16 mouse cellular contexts compared by ENCODE assay signal in genomic region chr1:63005013-63005646, GRCm38 (mm10).
DNase-seq lines count a peak whose midpoint lies in the region; ATAC-seq and TF ChIP-seq lines count a peak whose summit lies in the region.
"Had no signal": no experiment of that assay in that cellular context is flagged by ENCODE, and none has a peak within 500 bp of the region (broad histone marks: within the 10 kb centered on the region; RNA-seq: fewer than 3 reads in every experiment).

No protein-coding gene starts in this region.

- H3K9ac ChIP-seq in liver, adult 2 months (ENCODE audit: low read depth, low read length), result no peak overlapping the region
- H3K9ac ChIP-seq in liver, embryonic 11.5 days (ENCODE audit: low read depth, low read length), result no peak overlapping the region
- H3K9ac ChIP-seq in intestine, embryonic 15.5 days, result no peak overlapping the region
- 0 out of 2 replicates have a peak overlapping the region, but pooled peaks have one; percentile 0 for H3K9ac ChIP-seq in kidney, embryonic 16.5 days (replicated peaks; ENCODE audit: low read length)
- no peak overlapping the region for H3K9ac ChIP-seq in hindbrain, postnatal 0 days (replicated peaks; ENCODE audit: low read length)
- H3K9ac ChIP-seq: hindbrain, embryonic 14.5 days; midbrain, embryonic 12.5 days had no signal

- no peak for TF ChIP-seq POLR2A in liver, adult 2 months (IDR thresholded peaks at IDR 0.05; ENCODE audit: extremely low read depth, insufficient read depth, low read length)

- no peak overlapping the region for H3K27ac ChIP-seq in liver, adult 2 months (replicated peaks; ENCODE audit: insufficient read depth, low read depth, low read length)
- H3K27ac ChIP-seq in liver, embryonic 11.5 days (ENCODE audit: low read depth, low read length), result no peak overlapping the region
- H3K27ac ChIP-seq in intestine, embryonic 15.5 days, result peak overlapping the region; percentile 83
- peak overlapping the region; percentile 70 for H3K27ac ChIP-seq in kidney, embryonic 16.5 days (ENCODE audit: low read length)
- H3K27ac ChIP-seq in hindbrain, postnatal 0 days, result no peak overlapping the region
- H3K27ac ChIP-seq: embryonic facial prominence, embryonic 10.5 days; hindbrain, embryonic 14.5 days; midbrain, embryonic 12.5 days had no signal

- no peak overlapping the region for H3K4me3 ChIP-seq in liver, adult 2 months (ENCODE audit: insufficient read depth, low read depth, low read length)
- no peak overlapping the region for H3K4me3 ChIP-seq in liver, embryonic 11.5 days (ENCODE audit: low read depth, low read length)
- H3K4me3 ChIP-seq in intestine, embryonic 15.5 days (replicated peaks), result no peak overlapping the region
- H3K4me3 ChIP-seq in kidney, embryonic 16.5 days (ENCODE audit: low read length), result no peak overlapping the region
- H3K4me3 ChIP-seq in hindbrain, postnatal 0 days (ENCODE audit: low read length), result no peak overlapping the region
- H3K4me3 ChIP-seq: embryonic facial prominence, embryonic 10.5 days; midbrain, embryonic 12.5 days; myocyte had no signal

- no peaks in the 10 kb centered on the region for H3K27me3 ChIP-seq in liver, adult 2 months (ENCODE audit: control insufficient read depth, insufficient read depth, low read length)
- H3K27me3 ChIP-seq in liver, embryonic 11.5 days (replicated peaks; ENCODE audit: control insufficient read depth, insufficient read depth, low read length), result no peaks in the 10 kb centered on the region
- no peaks in the 10 kb centered on the region for H3K27me3 ChIP-seq in intestine, embryonic 15.5 days (replicated peaks)
- H3K27me3 ChIP-seq in kidney, embryonic 16.5 days (ENCODE audit: insufficient read depth, low read length), result no peaks in the 10 kb centered on the region
- no peaks in the 10 kb centered on the region for H3K27me3 ChIP-seq in splenic B cell, adult 2 months (ENCODE audit: control insufficient read depth, insufficient read depth, low read length, poor library complexity, severe bottlenecking)
- H3K27me3 ChIP-seq in hindbrain, postnatal 0 days (ENCODE audit: insufficient read depth, low read length), result no peaks in the 10 kb centered on the region
- H3K27me3 ChIP-seq: midbrain, embryonic 12.5 days had no signal

- 28% methylated on average over 12 of the region's 12 CpGs for WGBS in liver, adult 2 months
- WGBS in liver, embryonic 11.5 days, result 55% methylated on average over 12 of the region's 12 CpGs
- 34% methylated on average over 12 of the region's 12 CpGs for WGBS in intestine, embryonic 15.5 days
- WGBS in kidney, embryonic 16.5 days, result 39% methylated on average over 12 of the region's 12 CpGs
- 55% methylated on average over 12 of the region's 12 CpGs for WGBS in hindbrain, postnatal 0 days

- no peaks in the 10 kb centered on the region for H3K36me3 ChIP-seq in liver, adult 2 months (ENCODE audit: control insufficient read depth, insufficient read depth, low read length)
- H3K36me3 ChIP-seq in liver, embryonic 11.5 days (ENCODE audit: control insufficient read depth, insufficient read depth, low read length), result no peaks in the 10 kb centered on the region
- no peaks in the 10 kb centered on the region for H3K36me3 ChIP-seq in intestine, embryonic 15.5 days
- H3K36me3 ChIP-seq in kidney, embryonic 16.5 days (ENCODE audit: insufficient read depth, low read length), result no peaks in the 10 kb centered on the region
- H3K36me3 ChIP-seq in splenic B cell, adult 2 months (ENCODE audit: control insufficient read depth, insufficient read depth, low read length, poor library complexity, severe bottlenecking), result no peaks in the 10 kb centered on the region
- no peaks in the 10 kb centered on the region for H3K36me3 ChIP-seq in hindbrain, postnatal 0 days (ENCODE audit: insufficient read depth, low read length)
- H3K36me3 ChIP-seq: embryonic facial prominence, embryonic 10.5 days; midbrain, embryonic 12.5 days had no signal

- peaks cover 4% of the 10 kb centered on the region; the same call in 1 of the 2 replicates for H3K4me1 ChIP-seq in liver, adult 2 months (ENCODE audit: control insufficient read depth, insufficient read depth, low read length)
- no peaks in the 10 kb centered on the region for H3K4me1 ChIP-seq in liver, embryonic 11.5 days (replicated peaks; ENCODE audit: control insufficient read depth, insufficient read depth, low read length)
- H3K4me1 ChIP-seq in intestine, embryonic 15.5 days (replicated peaks), result no peaks in the 10 kb centered on the region
- no peaks in the 10 kb centered on the region for H3K4me1 ChIP-seq in kidney, embryonic 16.5 days (ENCODE audit: insufficient read depth, low read length)
- no peaks in the 10 kb centered on the region for H3K4me1 ChIP-seq in hindbrain, postnatal 0 days (ENCODE audit: insufficient read depth, low read length)
- H3K4me1 ChIP-seq: midbrain, embryonic 12.5 days had no signal

- H3K79me2 ChIP-seq in liver, adult 2 months (ENCODE audit: control insufficient read depth, insufficient read depth, low read length), result no peaks in the 10 kb centered on the region

- no peak for TF ChIP-seq CTCF in liver, adult 2 months (IDR thresholded peaks at IDR 0.05; ENCODE audit: low read depth, low read length)
- no peak for TF ChIP-seq CTCF in hindbrain, postnatal 0 days (IDR thresholded peaks at IDR 0.05; ENCODE audit: low read depth)

- DNase-seq in liver, adult 2 months (ENCODE audit: extremely low read depth, low read depth, low spot score), result peak; percentile 59
- no peak for DNase-seq in liver, embryonic 11.5 days (ENCODE audit: low spot score)
- DNase-seq in splenic B cell, adult 2 months (ENCODE audit: low read depth, low spot score), result peak; percentile 14
- no peak for DNase-seq in hindbrain, postnatal 0 days (ENCODE audit: low spot score)
- DNase-seq in spleen, postnatal 4 days (ENCODE audit: low spot score in 2 of 2), result no peak
- DNase-seq: adrenal gland, adult 8-10 months; cerebellum, adult 9-11 months; layer of hippocampus, adult 9-11 months; thymus, postnatal 25 days had no signal

- no peak overlapping the region for H3K4me2 ChIP-seq in liver, embryonic 11.5 days
- H3K4me2 ChIP-seq in intestine, embryonic 15.5 days (replicated peaks), result peak overlapping the region; percentile 12
- peak overlapping the region; percentile 25; the same call in 1 of the 2 replicates for H3K4me2 ChIP-seq in kidney, embryonic 16.5 days (replicated peaks; ENCODE audit: low read depth, low read length)
- no peak overlapping the region for H3K4me2 ChIP-seq in hindbrain, postnatal 0 days (ENCODE audit: low read depth, low read length)
- H3K4me2 ChIP-seq: hindbrain, embryonic 14.5 days; midbrain, embryonic 12.5 days had no signal

- no peaks in the 10 kb centered on the region for H3K9me3 ChIP-seq in liver, embryonic 11.5 days (ENCODE audit: control insufficient read depth, low read length)
- H3K9me3 ChIP-seq in intestine, embryonic 15.5 days, result no peaks in the 10 kb centered on the region
- H3K9me3 ChIP-seq in kidney, embryonic 16.5 days (ENCODE audit: low read length), result no peaks in the 10 kb centered on the region
- H3K9me3 ChIP-seq in hindbrain, postnatal 0 days (ENCODE audit: low read length), result no peaks in the 10 kb centered on the region
- H3K9me3 ChIP-seq: embryonic facial prominence, embryonic 10.5 days; midbrain, embryonic 12.5 days had no signal

- no peak for ATAC-seq in liver, embryonic 11.5 days (replicated peaks; ENCODE audit: low FRiP score)
- ATAC-seq in intestine, embryonic 15.5 days, result peak; percentile 99
- peak; percentile 81; the same call in 1 of the 2 replicates for ATAC-seq in kidney, embryonic 16.5 days (ENCODE audit: low FRiP score, low TSS enrichment)
- ATAC-seq in megakaryocyte progenitor cell, adult 5-6 weeks (replicated peaks; ENCODE audit: poor library complexity), result no peak
- no peak for ATAC-seq in hindbrain, postnatal 0 days

Comparison
In these comparisons a context has a peak if more than half of its experiments do, and no peak if none do; other contexts are left out.
1. DNase-seq: peak in liver, adult 2 months (single experiment) and splenic B cell, adult 2 months (single experiment); none in liver, embryonic 11.5 days (single experiment), hindbrain, postnatal 0 days (single experiment) and spleen, postnatal 4 days (0 of 2).
2. H3K27ac ChIP-seq: peak in intestine, embryonic 15.5 days (single experiment) and kidney, embryonic 16.5 days (single experiment); none in liver, adult 2 months (single experiment), liver, embryonic 11.5 days (single experiment) and hindbrain, postnatal 0 days (single experiment).
3. ATAC-seq: peak in intestine, embryonic 15.5 days (single experiment) and kidney, embryonic 16.5 days (single experiment); none in liver, embryonic 11.5 days (single experiment), megakaryocyte progenitor cell, adult 5-6 weeks (single experiment) and hindbrain, postnatal 0 days (single experiment).
4. H3K4me2 ChIP-seq: peak in intestine, embryonic 15.5 days (single experiment) and kidney, embryonic 16.5 days (single experiment); none in liver, embryonic 11.5 days (single experiment) and hindbrain, postnatal 0 days (single experiment).